Mouse (Mus musculus) hindbrain, embryonic 16.5 days (tissue): ENCODE data around the gene Ppef1. TPM values are rescaled to one million over a fixed set of nuclear protein-coding genes. Genes with fewer than 3 reads are reported as not detected.
A peak's percentile ranks its signal among the peaks of the same experiment; 100 is the strongest.

Experiments
- ATAC-seq: fragments of 200-750 bp; cut with Nextera tagmentation; 2 replicates; pipeline ENCODE4 v1.8.0; 2017; ENCODE audit warnings: moderate TSS enrichment, moderate library complexity
- H3K27ac ChIP-seq: fragments of 300-500 bp; sonication (generic); 2 replicates; pipeline ENCODE4 v1.5.1; 2014; ENCODE audit warnings: low read depth, mild to moderate bottlenecking, control low read depth, low read length, moderate library complexity
- H3K27me3 ChIP-seq: fragments of 300-500 bp; sonication (generic); replicated peaks from 2 replicates; pipeline ENCODE4 v1.6.1; 2014; ENCODE audit warnings: low read length; ENCODE audit not compliant: control insufficient read depth, insufficient read depth
- H3K36me3 ChIP-seq: fragments of 300-500 bp; sonication (generic); 2 replicates; pipeline ENCODE4 v1.6.1; 2014; ENCODE audit warnings: mild to moderate bottlenecking, low read length, moderate library complexity, mixed read lengths; ENCODE audit not compliant: control insufficient read depth, insufficient read depth
- H3K4me1 ChIP-seq: fragments of 300-500 bp; sonication (generic); 2 replicates; pipeline ENCODE4 v1.6.1; 2014; ENCODE audit warnings: low read depth, low read length; ENCODE audit not compliant: control insufficient read depth, insufficient read depth
- H3K4me2 ChIP-seq: fragments of 300-500 bp; sonication (generic); 2 replicates; pipeline ENCODE4 v1.6.1; 2014; ENCODE audit warnings: mild to moderate bottlenecking, low read length, control low read depth, moderate library complexity
- H3K4me3 ChIP-seq: fragments of 300-500 bp; sonication (generic); 2 replicates; pipeline ENCODE4 v1.5.1; 2014; ENCODE audit warnings: mild to moderate bottlenecking, low read length, control low read depth, moderate library complexity
- H3K9ac ChIP-seq: fragments of 300-500 bp; sonication (generic); 2 replicates; pipeline ENCODE4 v1.6.1; 2014; ENCODE audit warnings: low read depth, mild to moderate bottlenecking, control low read depth, low read length, moderate library complexity
- H3K9me3 ChIP-seq: fragments of 300-500 bp; sonication (generic); 2 replicates; pipeline ENCODE4 v1.6.1; 2014; ENCODE audit warnings: mild to moderate bottlenecking, low read length, moderate library complexity; ENCODE audit not compliant: control insufficient read depth
- WGBS: fragments of 180-500 bp; shearing (Covaris S2); extraction: QIAGEN DNeasy Blood & Tissue Kit; methylation state at CpG from one replicate; pipeline ENCODE4 v1.1.7; 2014; 5-methylcytosine and 5-hydroxymethylcytosine counted together
- polyA plus RNA-seq: library from polyadenylated mRNA; unstranded; fragments of >200 nt; fragmentation: Nextera tagmentation; extraction: Ambion mirVana; gene quantifications from 2 replicates; pipeline ENCODE4 v1.2.1, GENCODE M21; 2015

The Ppef1 gene
- polyA plus RNA-seq, 1 experiment from 2014 or later, result 6.5 TPM

- Histone ChIP-seq H3K36me3 (no peaks in the 10 kb centered on the region), H3K4me3 (no peak overlapping the region), H3K4me2 (no peak overlapping the region), H3K4me1 (peaks cover 6% of the 10 kb centered on the region), H3K27me3 (no peaks in the 10 kb centered on the region; the same call in 1 of the 2 replicates), H3K9me3 (no peaks in the 10 kb centered on the region), H3K27ac (no peak overlapping the region), H3K9ac (no peak overlapping the region)
- ATAC-seq, result no peak
- 89% methylated on average over 2 of the region's 2 CpGs for WGBS
Measured at GRCm38 (mm10) chrX:160603316-160603715, 132.2 kb downstream of the Ppef1 start.

- H3K4me1 ChIP-seq, result peaks cover 6% of the 10 kb centered on the region
- no peaks in the 10 kb centered on the region; the same call in 1 of the 2 replicates for H3K27me3 ChIP-seq
- H3K9ac ChIP-seq, result no peak overlapping the region
- H3K4me2 ChIP-seq, result no peak overlapping the region
- no peak overlapping the region for H3K4me3 ChIP-seq
- no peak overlapping the region for H3K27ac ChIP-seq
- ATAC-seq, result no peak
- WGBS, result 77% methylated on average over 1 of the region's 1 CpGs
- no peaks in the 10 kb centered on the region for H3K36me3 ChIP-seq
- no peaks in the 10 kb centered on the region for H3K9me3 ChIP-seq
Measured at GRCm38 (mm10) chrX:160602770-160603169, 132.8 kb downstream of the Ppef1 start.

GRCm38 (mm10) chrX:160601053-160601452 lies 134.5 kb downstream of the Ppef1 start:
- Histone ChIP-seq H3K9ac (no peak overlapping the region), H3K4me3 (no peak overlapping the region), H3K36me3 (no peaks in the 10 kb centered on the region), H3K4me2 (no peak overlapping the region), H3K27me3 (no peaks in the 10 kb centered on the region; the same call in 1 of the 2 replicates), H3K9me3 (no peaks in the 10 kb centered on the region), H3K27ac (no peak overlapping the region), H3K4me1 (peaks cover 6% of the 10 kb centered on the region)
- ATAC-seq, result no peak
- 50% methylated on average over 3 of the region's 3 CpGs for WGBS

GRCm38 (mm10) chrX:160598562-160599458 lies 136.8 kb downstream of the Ppef1 start:
- no peaks in the 10 kb centered on the region for H3K36me3 ChIP-seq
- peak; percentile 89 for ATAC-seq
- peaks cover 6% of the 10 kb centered on the region for H3K4me1 ChIP-seq
- no peaks in the 10 kb centered on the region for H3K9me3 ChIP-seq
- WGBS, result 23% methylated on average over 3 of the region's 3 CpGs
- H3K27ac ChIP-seq, result peak overlapping the region; percentile 8; the same call in 1 of the 2 replicates
- no peak overlapping the region for H3K4me3 ChIP-seq
- no peaks in the 10 kb centered on the region; the same call in 1 of the 2 replicates for H3K27me3 ChIP-seq
- H3K4me2 ChIP-seq, result no peak overlapping the region
- H3K9ac ChIP-seq, result no peak overlapping the region

GRCm38 (mm10) chrX:160598055-160598454 lies 137.5 kb downstream of the Ppef1 start:
- no peak overlapping the region for H3K4me3 ChIP-seq
- H3K4me2 ChIP-seq, result no peak overlapping the region
- WGBS, result 54% methylated on average over 2 of the region's 2 CpGs
- no peaks in the 10 kb centered on the region; the same call in 1 of the 2 replicates for H3K27me3 ChIP-seq
- H3K36me3 ChIP-seq, result no peaks in the 10 kb centered on the region
- peaks cover 6% of the 10 kb centered on the region for H3K4me1 ChIP-seq
- H3K27ac ChIP-seq, result no peak overlapping the region
- no peak for ATAC-seq
- H3K9ac ChIP-seq, result no peak overlapping the region
- H3K9me3 ChIP-seq, result no peaks in the 10 kb centered on the region

- Histone ChIP-seq H3K4me3 (no peak overlapping the region), H3K9me3 (no peaks in the 10 kb centered on the region), H3K36me3 (no peaks in the 10 kb centered on the region), H3K9ac (no peak overlapping the region), H3K27ac (no peak overlapping the region), H3K4me2 (no peak overlapping the region), H3K27me3 (no peaks in the 10 kb centered on the region), H3K4me1 (no peaks in the 10 kb centered on the region)
- no peak for ATAC-seq
- 79% methylated on average over 6 of the region's 6 CpGs for WGBS
Measured at GRCm38 (mm10) chrX:160592933-160593332, 142.6 kb downstream of the Ppef1 start.

- H3K36me3 ChIP-seq, result no peaks in the 10 kb centered on the region
- H3K9me3 ChIP-seq, result no peaks in the 10 kb centered on the region
- no peak overlapping the region for H3K27ac ChIP-seq
- 88% methylated on average over 7 of the region's 7 CpGs for WGBS
- no peak overlapping the region for H3K4me2 ChIP-seq
- H3K9ac ChIP-seq, result no peak overlapping the region
- ATAC-seq, result no peak
- H3K4me3 ChIP-seq, result no peak overlapping the region
- H3K27me3 ChIP-seq, result no peaks in the 10 kb centered on the region; the same call in 1 of the 2 replicates
- no peaks in the 10 kb centered on the region for H3K4me1 ChIP-seq
Measured at GRCm38 (mm10) chrX:160590147-160590546, 145.4 kb downstream of the Ppef1 start.

- H3K27me3 ChIP-seq, result no peaks in the 10 kb centered on the region; the same call in 1 of the 2 replicates
- 0 out of 2 replicates have a peak, but pooled peaks have one; percentile 48 for ATAC-seq
- no peaks in the 10 kb centered on the region for H3K36me3 ChIP-seq
- H3K4me3 ChIP-seq, result no peak overlapping the region
- H3K4me1 ChIP-seq, result no peaks in the 10 kb centered on the region
- H3K27ac ChIP-seq, result no peak overlapping the region
- WGBS, result 68% methylated on average over 4 of the region's 4 CpGs
- no peak overlapping the region for H3K4me2 ChIP-seq
- no peaks in the 10 kb centered on the region for H3K9me3 ChIP-seq
- no peak overlapping the region for H3K9ac ChIP-seq
Measured at GRCm38 (mm10) chrX:160588523-160588922, 147.0 kb downstream of the Ppef1 start.

GRCm38 (mm10) chrX:160585110-160585509 lies 150.5 kb downstream of the Ppef1 start:
- 63% methylated on average over 1 of the region's 1 CpGs for WGBS
- H3K9ac ChIP-seq, result no peak overlapping the region
- no peaks in the 10 kb centered on the region for H3K36me3 ChIP-seq
- no peak for ATAC-seq
- no peaks in the 10 kb centered on the region for H3K4me1 ChIP-seq
- H3K4me3 ChIP-seq, result no peak overlapping the region
- no peak overlapping the region for H3K4me2 ChIP-seq
- no peak overlapping the region for H3K27ac ChIP-seq
- H3K9me3 ChIP-seq, result no peaks in the 10 kb centered on the region
- H3K27me3 ChIP-seq, result no peaks in the 10 kb centered on the region; the same call in 1 of the 2 replicates
